Mouse (Mus musculus) megakaryocyte, embryonic 14.5 days (primary cell): ENCODE measurements at regions not wholly inside any gene's neighbourhood (a gene's known extent, or its start where the extent isn't known, plus 50 kb on each side); places are given as distances from the start of the nearest gene placed in this dataset.

Experiments used
- FLI1 ChIP-seq: IDR thresholded peaks from 2 replicates; pipeline ENCODE4 v1.6.1; 2012; ENCODE audit warnings: low read length, inconsistent platforms, mixed read lengths
- GATA1 ChIP-seq: IDR thresholded peaks from 3 replicates; pipeline ENCODE4 v1.6.1; 2012; ENCODE audit warnings: mixed read lengths, low read length, inconsistent platforms, borderline replicate concordance

GRCm38 (mm10) chr2:39377264-39377663, 151.0 kb upstream of the Ppp6c start:
- TF ChIP-seq FLI1 (no peak), GATA1 (no peak)
